Mouse (Mus musculus): ENCODE measurements at regions not wholly inside any gene's neighbourhood (a gene's known extent, or its start where the extent isn't known, plus 50 kb on each side); places are given as distances from the start of the nearest gene placed in this dataset.

DNA sequence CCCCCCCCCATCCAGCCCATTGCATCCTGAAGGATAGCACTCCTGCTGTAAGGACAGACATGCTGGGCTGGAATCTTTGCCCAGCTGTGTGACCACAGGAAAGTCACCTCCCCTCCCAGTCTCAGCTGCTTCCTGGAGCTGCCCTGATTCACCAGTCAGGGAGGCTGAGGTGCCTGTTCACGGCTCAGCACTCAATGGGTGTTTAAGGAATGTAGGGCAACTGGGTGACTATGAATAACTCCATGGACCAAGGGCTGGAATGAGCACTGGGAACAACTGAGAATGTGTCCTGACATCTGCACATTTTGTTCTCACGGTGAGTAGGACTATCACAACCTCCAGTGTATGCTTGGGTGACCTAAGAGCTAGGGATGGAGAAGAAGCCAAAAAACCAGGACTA lies 146.5 kb downstream of the Gm26897 start:
- H3K9me3 ChIP-seq (replicated peaks): no peaks in the 10 kb centered on the region
- no peak overlapping the region for H3K4me3 ChIP-seq
- DNase-seq (ENCODE audit: low spot score): no peak
- H3K36me3 ChIP-seq: no peaks in the 10 kb centered on the region
- 83% methylated on average over 2 of the region's 2 CpGs for WGBS
- H3K27ac ChIP-seq: no peak overlapping the region; the same call in 1 of the 2 replicates
- H3K4me1 ChIP-seq: peaks cover 24% of the 10 kb centered on the region
- H3K27me3 ChIP-seq (ENCODE audit: low read depth, poor library complexity, severe bottlenecking): peaks cover 10% of the 10 kb centered on the region

DNA sequence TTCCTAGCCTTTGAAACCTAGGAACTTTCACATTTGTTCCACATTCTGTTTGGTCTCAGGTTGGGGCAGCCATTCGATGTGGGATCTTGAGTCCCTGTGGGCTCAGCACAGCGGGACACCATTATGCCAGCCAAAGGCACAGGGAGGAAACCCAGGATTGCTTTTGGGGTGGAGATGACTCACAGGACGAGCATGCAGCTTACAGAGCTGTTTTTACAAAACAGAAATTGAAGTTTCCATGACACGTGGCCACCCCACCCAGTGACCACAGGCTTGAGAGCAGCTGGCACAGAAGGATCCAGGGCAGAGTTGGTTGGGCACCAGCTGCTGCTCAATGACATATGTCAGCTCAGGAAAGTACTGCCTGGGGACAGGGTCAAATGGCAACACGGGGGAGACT lies 147.8 kb downstream of the Gm26897 start:
- no peak overlapping the region for H3K27ac ChIP-seq
- H3K36me3 ChIP-seq: no peaks in the 10 kb centered on the region
- H3K27me3 ChIP-seq (ENCODE audit: low read depth, poor library complexity, severe bottlenecking): peaks cover 21% of the 10 kb centered on the region
- WGBS: 59% methylated on average over 5 of the region's 5 CpGs
- H3K4me3 ChIP-seq: no peak overlapping the region
- no peaks in the 10 kb centered on the region for H3K9me3 ChIP-seq (replicated peaks)
- H3K4me1 ChIP-seq: peaks cover 23% of the 10 kb centered on the region
- DNase-seq (ENCODE audit: low spot score): no peak

DNA sequence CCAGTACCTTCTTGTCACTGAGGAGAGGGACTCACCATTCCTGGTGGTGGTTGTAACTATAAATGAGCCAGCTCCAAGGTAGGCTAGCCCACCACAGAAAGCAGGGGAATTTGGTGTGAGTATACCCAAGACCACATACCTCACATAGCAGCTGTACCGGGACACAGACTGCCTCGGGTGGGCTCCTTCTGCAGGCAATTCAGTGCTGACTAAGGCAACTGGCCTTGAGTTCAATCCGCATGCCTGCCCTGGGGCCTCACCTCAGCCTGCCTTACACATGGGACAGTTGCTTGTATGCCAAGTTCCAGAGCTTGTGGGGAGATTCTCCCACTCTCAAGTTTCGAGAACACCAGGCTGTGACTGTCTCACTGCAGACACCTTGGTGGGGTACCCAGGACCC lies 153.6 kb downstream of the Gm26897 start:
- Histone ChIP-seq H3K27ac (no peak overlapping the region), H3K36me3 (no peaks in the 10 kb centered on the region), H3K9me3 (replicated peaks) (no peaks in the 10 kb centered on the region), H3K4me1 (peaks cover 42% of the 10 kb centered on the region), H3K4me3 (no peak overlapping the region), H3K27me3 (ENCODE audit: low read depth, poor library complexity, severe bottlenecking) (peaks cover 34% of the 10 kb centered on the region)
- 69% methylated on average over 4 of the region's 4 CpGs for WGBS
- DNase-seq (ENCODE audit: low spot score): no peak

DNA sequence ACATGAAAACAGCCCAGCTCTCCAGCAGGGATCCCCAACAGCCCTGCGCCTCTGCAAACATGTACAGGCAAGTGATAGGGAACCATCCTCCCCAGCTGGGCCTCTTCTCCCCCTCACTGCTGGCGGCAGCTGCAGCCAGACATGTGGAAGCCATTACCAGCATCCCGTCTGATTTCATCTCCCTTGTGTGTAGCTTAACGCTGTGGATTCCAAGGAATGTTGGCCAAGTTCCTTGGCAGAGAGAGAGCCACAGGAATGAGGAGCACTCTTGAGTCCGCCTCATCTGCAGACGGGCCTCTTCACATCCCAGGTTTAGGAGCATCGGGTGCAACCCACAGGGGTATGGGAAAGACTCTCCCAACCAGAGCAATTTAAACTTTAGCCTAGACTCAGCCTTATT lies 157.1 kb downstream of the Gm26897 start:
- H3K4me3 ChIP-seq: 0 out of 2 replicates have a peak overlapping the region, but pooled peaks have one; percentile 9
- H3K9me3 ChIP-seq (replicated peaks): no peaks in the 10 kb centered on the region
- no peaks in the 10 kb centered on the region for H3K36me3 ChIP-seq
- peaks cover 59% of the 10 kb centered on the region for H3K4me1 ChIP-seq
- peak overlapping the region; percentile 73 for H3K27ac ChIP-seq
- 26% methylated on average over 7 of the region's 7 CpGs for WGBS
- peaks cover 39% of the 10 kb centered on the region for H3K27me3 ChIP-seq (ENCODE audit: low read depth, poor library complexity, severe bottlenecking)
- peak; percentile 76 for DNase-seq (ENCODE audit: low spot score)

DNA sequence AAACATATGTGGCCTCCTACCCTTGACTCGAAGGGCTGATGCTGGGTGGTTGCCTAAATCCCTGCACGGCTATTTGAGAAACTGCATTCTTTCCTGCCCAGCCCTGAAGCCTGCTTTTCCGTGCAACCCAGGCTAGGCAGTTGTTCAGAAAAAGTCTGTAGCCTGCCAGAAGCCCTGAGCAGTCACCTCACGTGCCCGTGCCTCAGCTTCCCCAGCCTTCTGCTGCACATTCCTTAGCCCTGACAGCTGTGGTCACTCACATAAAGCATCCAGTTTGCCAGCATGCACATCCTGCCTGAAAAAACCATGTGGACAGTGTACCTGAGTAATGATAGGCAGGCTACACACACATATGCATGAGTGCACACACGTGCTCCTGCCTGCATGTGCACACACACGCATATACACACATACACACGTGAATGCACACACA lies 157.6 kb downstream of the Gm26897 start:
- Histone ChIP-seq H3K36me3 (no peaks in the 10 kb centered on the region), H3K27me3 (ENCODE audit: low read depth, poor library complexity, severe bottlenecking) (peaks cover 34% of the 10 kb centered on the region), H3K4me3 (0 out of 2 replicates have a peak overlapping the region, but pooled peaks have one; percentile 9), H3K4me1 (peaks cover 59% of the 10 kb centered on the region), H3K27ac (peak overlapping the region; percentile 73), H3K9me3 (replicated peaks) (no peaks in the 10 kb centered on the region)
- WGBS: 51% methylated on average over 8 of the region's 8 CpGs
- DNase-seq (ENCODE audit: low spot score): peak; percentile 36

DNA sequence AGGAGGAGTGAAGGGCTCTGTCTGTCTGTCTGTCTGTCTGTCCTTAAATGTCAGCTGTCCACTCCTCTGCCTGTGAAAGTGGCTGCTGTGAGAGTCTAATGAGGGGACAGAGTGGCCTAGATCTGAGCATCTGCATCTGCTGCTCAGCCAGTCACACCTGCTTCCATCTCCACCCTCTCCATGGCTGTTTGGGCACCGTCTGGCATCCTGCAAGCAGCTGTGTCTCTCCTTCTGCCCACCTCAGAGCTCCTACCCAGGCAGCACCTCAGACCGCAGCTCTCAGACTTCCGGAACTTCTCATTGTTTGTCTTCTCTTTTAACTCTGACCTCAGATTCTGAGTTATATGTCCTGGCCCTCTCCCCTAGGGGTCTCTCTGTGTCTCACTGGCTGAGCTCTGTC lies 159.2 kb downstream of the Gm26897 start:
- H3K4me1 ChIP-seq: peaks cover 51% of the 10 kb centered on the region
- DNase-seq (ENCODE audit: low spot score): no peak
- WGBS: 50% methylated on average over 3 of the region's 3 CpGs
- H3K27me3 ChIP-seq (ENCODE audit: low read depth, poor library complexity, severe bottlenecking): peaks cover 26% of the 10 kb centered on the region
- peak overlapping the region; percentile 71; the same call in 1 of the 2 replicates for H3K27ac ChIP-seq
- H3K9me3 ChIP-seq (replicated peaks): no peaks in the 10 kb centered on the region
- no peak overlapping the region for H3K4me3 ChIP-seq
- no peaks in the 10 kb centered on the region for H3K36me3 ChIP-seq

DNA sequence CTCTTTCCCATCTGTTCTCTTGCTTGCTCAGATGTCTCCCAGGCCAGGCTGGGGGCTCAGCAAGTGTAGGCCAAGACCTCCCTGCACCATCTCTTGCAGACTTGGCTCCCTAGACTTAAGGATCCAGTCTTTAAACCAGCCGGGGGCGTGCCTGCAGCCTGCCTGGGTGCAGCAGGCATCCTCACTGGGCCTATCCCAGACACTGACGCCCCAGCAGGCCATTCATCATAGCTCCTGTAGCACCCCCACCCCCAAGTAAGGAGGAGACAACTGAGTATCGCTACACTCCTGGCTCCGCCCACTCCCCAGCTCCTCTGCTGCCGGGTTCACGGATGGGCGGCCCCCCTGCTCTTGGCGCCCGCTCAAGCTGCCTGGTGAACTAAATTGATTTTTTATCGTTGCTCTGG lies 160.2 kb downstream of the Gm26897 start:
- WGBS: 1% methylated on average over 11 of the region's 11 CpGs
- Histone ChIP-seq H3K27me3 (ENCODE audit: low read depth, poor library complexity, severe bottlenecking) (peaks cover 28% of the 10 kb centered on the region), H3K4me1 (peaks cover 46% of the 10 kb centered on the region), H3K4me3 (peak overlapping the region; percentile 41), H3K27ac (peak overlapping the region; percentile 71; the same call in 1 of the 2 replicates), H3K9me3 (replicated peaks) (no peaks in the 10 kb centered on the region), H3K36me3 (no peaks in the 10 kb centered on the region)
- peak; percentile 63 for DNase-seq (ENCODE audit: low spot score)

DNA sequence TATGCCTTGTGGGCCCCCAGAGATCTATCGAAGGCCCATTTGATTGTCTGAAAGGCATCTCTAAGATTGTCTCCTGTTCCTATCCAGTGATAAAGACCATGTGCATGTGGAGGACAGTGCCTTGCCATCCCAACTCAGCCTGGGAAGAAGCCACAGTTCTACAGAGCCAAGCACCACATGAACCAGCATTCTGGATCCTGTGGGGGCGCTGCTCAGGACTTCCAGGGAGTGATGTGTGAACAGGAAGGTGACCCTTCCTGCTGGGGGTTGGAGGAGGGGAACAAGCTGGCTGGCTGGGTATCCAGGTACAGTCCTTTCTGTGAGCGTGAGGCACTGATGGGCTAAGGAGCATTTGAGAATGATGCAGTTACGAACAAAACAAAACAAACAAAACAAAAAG lies 163.8 kb downstream of the Gm26897 start:
- no peak overlapping the region for H3K4me3 ChIP-seq
- WGBS: 64% methylated on average over 4 of the region's 4 CpGs
- peaks cover 20% of the 10 kb centered on the region for H3K4me1 ChIP-seq
- H3K36me3 ChIP-seq: no peaks in the 10 kb centered on the region
- H3K27ac ChIP-seq: no peak overlapping the region
- H3K9me3 ChIP-seq (replicated peaks): no peaks in the 10 kb centered on the region
- peaks cover 44% of the 10 kb centered on the region for H3K27me3 ChIP-seq (ENCODE audit: low read depth, poor library complexity, severe bottlenecking)
- DNase-seq (ENCODE audit: low spot score): no peak

DNA sequence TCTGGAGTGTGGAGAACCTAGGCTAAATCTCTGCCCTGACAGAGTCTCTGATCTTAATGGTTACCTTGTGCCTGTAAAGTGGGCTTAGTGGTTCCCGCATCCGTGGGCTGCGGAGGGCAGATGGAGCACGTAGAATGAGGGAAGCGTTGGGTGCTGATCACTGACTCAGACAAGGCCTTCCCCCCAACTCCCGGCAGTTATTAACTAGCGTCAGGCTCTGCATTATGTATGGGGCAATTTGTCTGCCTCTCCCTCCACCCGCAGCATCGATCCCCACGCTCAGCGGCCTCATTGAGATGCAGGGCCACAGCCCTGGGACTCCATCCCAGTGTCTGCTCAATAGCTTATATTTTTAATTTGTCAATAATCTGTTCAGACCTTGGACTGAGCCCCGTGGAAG lies 164.8 kb downstream of the Gm26897 start:
- H3K36me3 ChIP-seq: no peaks in the 10 kb centered on the region
- H3K9me3 ChIP-seq (replicated peaks): no peaks in the 10 kb centered on the region
- H3K4me3 ChIP-seq: no peak overlapping the region
- H3K27me3 ChIP-seq (ENCODE audit: low read depth, poor library complexity, severe bottlenecking): peaks cover 36% of the 10 kb centered on the region
- H3K27ac ChIP-seq: no peak overlapping the region
- H3K4me1 ChIP-seq: peaks cover 13% of the 10 kb centered on the region
- 69% methylated on average over 12 of the region's 12 CpGs for whole genome bisulfite sequencing
- DNase-seq (ENCODE audit: low spot score): no peak

DNA sequence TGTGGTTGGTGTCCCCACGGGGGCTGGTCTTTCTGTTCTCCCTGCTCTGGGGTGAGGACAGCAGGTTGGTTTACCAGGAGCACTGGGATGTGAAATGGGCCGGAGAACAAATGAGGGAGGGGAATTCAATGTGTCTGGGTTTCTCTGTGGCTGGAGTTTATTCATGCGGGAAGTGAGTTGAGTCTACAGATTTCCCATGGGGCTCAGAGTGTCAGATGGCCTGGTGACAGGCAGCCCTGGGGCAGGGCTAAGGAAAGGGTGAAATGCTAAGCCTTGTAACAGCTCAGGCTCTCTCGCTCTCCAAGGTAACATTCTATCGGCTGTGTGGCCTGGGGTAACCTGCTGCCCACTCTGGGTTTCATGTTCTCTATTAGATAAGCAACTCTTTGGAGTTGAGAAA lies 167.5 kb downstream of the Gm26897 start:
- 70% methylated on average over 5 of the region's 5 CpGs for WGBS
- Histone ChIP-seq H3K9me3 (replicated peaks) (no peaks in the 10 kb centered on the region), H3K27me3 (ENCODE audit: low read depth, poor library complexity, severe bottlenecking) (peaks cover 28% of the 10 kb centered on the region), H3K4me1 (no peaks in the 10 kb centered on the region), H3K27ac (no peak overlapping the region), H3K36me3 (no peaks in the 10 kb centered on the region), H3K4me3 (no peak overlapping the region)
- no peak for DNase-seq (ENCODE audit: low spot score)

DNA sequence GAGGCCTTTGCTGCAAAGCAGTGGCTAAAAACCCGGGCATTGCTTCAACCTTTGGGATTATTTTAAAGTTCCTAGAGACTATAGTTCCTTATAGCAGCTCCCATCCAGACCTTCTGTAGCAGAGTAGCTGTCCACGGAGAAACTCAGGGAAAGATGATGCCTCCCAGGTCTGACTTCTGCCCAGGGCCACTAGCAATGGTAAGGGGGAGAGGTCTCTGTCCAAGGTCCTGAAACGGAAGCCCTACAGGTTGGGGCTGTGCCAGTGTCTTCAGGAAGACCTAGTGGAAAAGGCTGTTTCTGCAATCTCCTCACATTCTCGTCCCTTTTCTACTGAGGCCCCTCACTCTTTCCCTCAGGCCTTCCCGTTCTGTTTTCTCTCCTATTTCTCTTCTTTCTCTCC lies 168.0 kb downstream of the Gm26897 start:
- H3K27ac ChIP-seq: no peak overlapping the region
- H3K4me3 ChIP-seq: no peak overlapping the region
- peak; percentile 79 for DNase-seq (ENCODE audit: low spot score)
- peaks cover 28% of the 10 kb centered on the region for H3K27me3 ChIP-seq (ENCODE audit: low read depth, poor library complexity, severe bottlenecking)
- no peaks in the 10 kb centered on the region for H3K9me3 ChIP-seq (replicated peaks)
- H3K4me1 ChIP-seq: no peaks in the 10 kb centered on the region
- WGBS: 14% methylated on average over 5 of the region's 5 CpGs
- no peaks in the 10 kb centered on the region for H3K36me3 ChIP-seq

DNA sequence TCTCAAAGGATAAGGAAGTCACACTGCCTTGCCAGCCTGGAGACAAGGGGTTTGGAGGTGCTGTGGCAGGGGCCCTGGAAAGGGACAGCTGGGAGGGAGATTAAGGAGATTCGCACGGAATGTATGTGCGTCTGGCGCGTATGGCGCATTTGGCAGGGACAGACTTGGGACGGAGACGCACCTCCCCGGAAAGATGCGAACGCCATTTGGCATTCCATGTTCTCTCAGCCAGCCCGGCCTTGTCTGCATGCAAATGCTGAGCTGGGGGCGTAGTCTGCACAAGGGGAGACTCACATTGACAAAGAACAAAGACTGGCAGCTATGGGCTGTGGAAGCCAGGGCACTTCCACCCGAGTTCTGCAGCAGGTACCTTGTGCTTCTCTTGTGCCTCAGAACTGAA lies 174.4 kb downstream of the Gm26897 start:
- 86% methylated on average over 14 of the region's 14 CpGs for WGBS
- Histone ChIP-seq H3K36me3 (no peaks in the 10 kb centered on the region), H3K4me1 (no peaks in the 10 kb centered on the region), H3K27ac (no peak overlapping the region), H3K9me3 (replicated peaks) (no peaks in the 10 kb centered on the region), H3K27me3 (ENCODE audit: low read depth, poor library complexity, severe bottlenecking) (peaks cover 7% of the 10 kb centered on the region; the same call in 1 of the 2 replicates), H3K4me3 (no peak overlapping the region)
- DNase-seq (ENCODE audit: low spot score): no peak

DNA sequence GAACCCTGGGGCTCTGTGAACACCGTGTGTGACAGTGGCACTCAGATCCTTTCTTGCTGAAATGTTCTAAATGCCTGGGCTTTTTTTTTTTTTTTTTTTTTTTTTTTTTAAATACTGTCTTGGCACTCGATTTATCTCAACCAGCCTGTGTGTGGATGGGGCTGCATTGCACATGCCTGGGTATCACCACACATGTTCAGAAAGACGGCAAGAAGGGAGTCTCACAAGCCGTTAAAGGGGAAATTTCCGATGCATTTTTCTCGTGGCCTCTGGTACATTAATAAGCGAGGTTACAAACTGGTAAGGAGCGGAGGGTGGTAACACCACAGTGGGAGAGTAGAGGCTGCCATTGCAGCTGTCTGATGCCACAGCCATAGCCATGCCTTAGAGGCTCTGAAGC lies 176.8 kb downstream of the Gm26897 start:
- 80% methylated on average over 8 of the region's 8 CpGs for WGBS
- no peak for DNase-seq (ENCODE audit: low spot score)
- H3K4me3 ChIP-seq: no peak overlapping the region
- no peak overlapping the region for H3K27ac ChIP-seq
- H3K4me1 ChIP-seq: no peaks in the 10 kb centered on the region
- no peaks in the 10 kb centered on the region for H3K36me3 ChIP-seq
- H3K27me3 ChIP-seq (ENCODE audit: low read depth, poor library complexity, severe bottlenecking): peaks cover 7% of the 10 kb centered on the region; the same call in 1 of the 2 replicates
- no peaks in the 10 kb centered on the region for H3K9me3 ChIP-seq (replicated peaks)

DNA sequence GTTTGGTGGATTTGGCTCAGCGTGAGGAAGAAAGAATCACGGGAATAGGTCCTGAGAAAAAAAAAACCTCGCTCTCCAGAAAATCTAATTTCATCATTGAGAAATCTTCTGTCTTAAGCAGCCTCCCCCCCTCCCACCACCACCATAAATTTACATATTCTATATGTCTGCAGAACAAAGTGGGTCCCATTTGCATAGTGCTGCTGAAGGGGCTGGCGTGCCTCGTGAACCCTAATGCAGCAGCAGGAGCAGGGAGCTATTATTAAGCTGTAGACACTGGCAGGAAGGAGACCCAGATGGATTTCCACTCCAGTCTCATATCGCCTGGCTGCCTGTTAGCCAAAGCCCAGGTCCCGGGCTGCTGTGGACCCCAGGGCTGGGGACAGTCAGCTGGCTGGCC lies 179.6 kb downstream of the Gm26897 start:
- no peaks in the 10 kb centered on the region for H3K36me3 ChIP-seq
- DNase-seq (ENCODE audit: low spot score): no peak
- no peaks in the 10 kb centered on the region for H3K9me3 ChIP-seq (replicated peaks)
- H3K27me3 ChIP-seq (ENCODE audit: low read depth, poor library complexity, severe bottlenecking): peaks cover 15% of the 10 kb centered on the region
- peaks cover under 1% of the 10 kb centered on the region; the same call in 1 of the 2 replicates for H3K4me1 ChIP-seq
- H3K4me3 ChIP-seq: no peak overlapping the region
- 70% methylated on average over 7 of the region's 7 CpGs for WGBS
- H3K27ac ChIP-seq: no peak overlapping the region
